Mouse (Mus musculus): ENCODE measurements around the gene Ddit4l. TPM values are rescaled to one million over a fixed set of nuclear protein-coding genes. Genes with fewer than 3 reads are reported as not detected.

Ddit4l gene
- polyA plus RNA-seq, 1 experiment from 2014 or later: 8.3 TPM

Other genes starting within 250 kb of the Ddit4l start
- gene Gm21962, start 49.9 kb downstream of the Ddit4l start, polyA plus RNA-seq (2014; fragmentation: Nextera tagmentation; extraction: Ambion mirVana): not detected in 2 replicates
- 2,789 and 2,825 TPM in 2 replicates for gene H2afz, start 242.9 kb downstream of the Ddit4l start, polyA plus RNA-seq (2014; fragmentation: Nextera tagmentation; extraction: Ambion mirVana)
- 9.2 and 10.4 TPM in 2 replicates for gene Dnajb14, start 246.1 kb downstream of the Ddit4l start, polyA plus RNA-seq (2014; fragmentation: Nextera tagmentation; extraction: Ambion mirVana)

Data from hindbrain, embryonic 11.5 days (tissue).